Mouse (Mus musculus): ENCODE data around the gene Tnfaip8l1. TPM values are rescaled to one million over a fixed set of nuclear protein-coding genes. Genes with fewer than 3 reads are reported as not detected.

Gene Tnfaip8l1
- 0.72 and 2.1 TPM in 2 replicates for polyA plus RNA-seq (2011; ENCODE audit: insufficient read length, low read depth, missing spikeins)

- no peak within 1 kb of the TSS for H3K27ac ChIP-seq (ENCODE audit: insufficient read depth, low read length)
- TF ChIP-seq POLR2A (IDR thresholded peaks at IDR 0.05; ENCODE audit: low read depth, low read length), result peak; percentile 56
- TF ChIP-seq CTCF (IDR thresholded peaks at IDR 0.05; ENCODE audit: borderline replicate concordance, insufficient read depth, low read length), result no peak
- no peaks in the 10 kb centered on the region for H3K4me1 ChIP-seq (ENCODE audit: control insufficient read depth, insufficient read depth, low read length)
- H3K4me3 ChIP-seq (ENCODE audit: insufficient read depth, low read length), result peak within 1 kb of the TSS; percentile 29
These were observed at the start of gene Tnfaip8l1 for GRCm38 (mm10) chr17:56162231-56162774. Gene Tnfaip8l1 (plus strand): TSS chr17:56162477.

DNA sequence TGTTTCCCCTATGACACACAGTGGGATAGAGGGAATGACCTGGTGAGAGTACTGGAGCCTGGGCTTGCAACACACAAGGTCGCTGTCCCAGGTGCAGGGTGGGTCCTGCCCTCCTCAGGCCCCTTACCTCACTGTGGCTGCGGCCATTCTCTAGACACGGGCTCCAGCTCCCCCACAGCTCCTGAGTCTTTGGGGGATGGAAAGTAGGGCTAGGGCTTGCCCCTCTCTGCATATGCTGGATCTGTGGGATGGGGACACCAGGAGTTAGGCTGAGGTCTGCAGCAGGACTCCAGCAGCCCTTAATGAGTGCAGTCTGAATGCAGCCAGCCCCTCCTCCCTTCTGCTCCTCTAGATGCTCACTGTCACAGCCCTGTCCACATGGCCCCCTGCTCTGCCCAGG is 49.5 kb upstream of the Tnfaip8l1 start:
- Histone ChIP-seq H3K4me1 (ENCODE audit: control insufficient read depth, insufficient read depth, low read length) (no peaks in the 10 kb centered on the region), H3K4me3 (ENCODE audit: insufficient read depth, low read length) (no peak overlapping the region), H3K27ac (ENCODE audit: insufficient read depth, low read length) (no peak overlapping the region)
- TF ChIP-seq POLR2A (IDR thresholded peaks at IDR 0.05; ENCODE audit: low read depth, low read length) (no peak), CTCF (IDR thresholded peaks at IDR 0.05; ENCODE audit: borderline replicate concordance, insufficient read depth, low read length) (no peak)

DNA sequence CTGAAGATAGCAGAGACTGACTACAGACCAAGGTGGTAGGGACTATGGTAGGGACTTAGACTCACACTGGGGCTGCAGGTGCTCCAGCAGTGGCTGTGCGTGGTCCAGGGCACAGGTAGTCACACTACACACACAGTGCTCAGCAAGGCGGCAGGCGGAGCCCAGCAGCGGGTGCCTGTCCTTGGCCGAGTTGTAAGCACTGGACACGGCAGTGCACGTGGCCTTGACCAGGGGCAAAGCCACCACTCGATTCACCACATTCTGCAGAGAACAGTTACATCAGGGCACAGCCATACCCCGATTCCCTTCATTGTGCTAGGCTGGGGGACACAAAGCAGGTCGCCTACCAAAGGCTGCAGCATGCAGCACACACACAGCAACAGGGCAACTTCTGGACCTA is 46.1 kb upstream of the Tnfaip8l1 start:
- Histone ChIP-seq H3K4me1 (ENCODE audit: control insufficient read depth, insufficient read depth, low read length) (no peaks in the 10 kb centered on the region), H3K27ac (ENCODE audit: insufficient read depth, low read length) (no peak overlapping the region), H3K4me3 (ENCODE audit: insufficient read depth, low read length) (no peak overlapping the region)
- TF ChIP-seq CTCF (IDR thresholded peaks at IDR 0.05; ENCODE audit: borderline replicate concordance, insufficient read depth, low read length) (no peak), POLR2A (IDR thresholded peaks at IDR 0.05; ENCODE audit: low read depth, low read length) (no peak)

DNA sequence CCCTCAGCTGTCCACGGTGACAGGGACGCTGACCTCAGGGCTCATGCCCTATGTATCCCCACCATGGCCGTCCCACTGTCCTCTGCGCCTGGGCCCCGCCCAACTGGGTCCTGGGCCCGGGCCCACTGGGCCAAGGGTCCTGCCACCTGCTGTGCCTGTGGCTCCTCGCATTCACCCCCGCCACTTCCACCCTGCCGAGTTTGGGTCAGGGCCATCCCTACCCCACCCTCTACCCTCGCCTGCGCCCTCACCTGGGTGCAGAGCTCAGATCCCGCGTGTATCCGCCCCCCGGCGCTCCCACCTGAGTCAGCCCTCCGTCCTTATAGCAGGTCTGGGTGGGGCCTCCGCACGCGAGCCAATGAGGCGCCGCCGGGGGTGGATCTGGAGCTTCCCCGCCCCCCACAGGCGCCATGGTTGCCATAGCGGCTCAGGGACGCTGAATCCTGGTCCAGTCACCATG is 45.0 kb upstream of the Tnfaip8l1 start, which contains the start of gene Plin5:
Gene Plin5 (minus strand): TSS at position 346 of the 460 bp plus-strand sequence.
- no peaks in the 10 kb centered on the region for H3K4me1 ChIP-seq (ENCODE audit: control insufficient read depth, insufficient read depth, low read length)
- no peak within 1 kb of the TSS for H3K27ac ChIP-seq (ENCODE audit: insufficient read depth, low read length)
- H3K4me3 ChIP-seq (ENCODE audit: insufficient read depth, low read length), result no peak within 1 kb of the TSS
- no peak for TF ChIP-seq CTCF (IDR thresholded peaks at IDR 0.05; ENCODE audit: borderline replicate concordance, insufficient read depth, low read length)
- TF ChIP-seq POLR2A (IDR thresholded peaks at IDR 0.05; ENCODE audit: low read depth, low read length), result no peak

DNA sequence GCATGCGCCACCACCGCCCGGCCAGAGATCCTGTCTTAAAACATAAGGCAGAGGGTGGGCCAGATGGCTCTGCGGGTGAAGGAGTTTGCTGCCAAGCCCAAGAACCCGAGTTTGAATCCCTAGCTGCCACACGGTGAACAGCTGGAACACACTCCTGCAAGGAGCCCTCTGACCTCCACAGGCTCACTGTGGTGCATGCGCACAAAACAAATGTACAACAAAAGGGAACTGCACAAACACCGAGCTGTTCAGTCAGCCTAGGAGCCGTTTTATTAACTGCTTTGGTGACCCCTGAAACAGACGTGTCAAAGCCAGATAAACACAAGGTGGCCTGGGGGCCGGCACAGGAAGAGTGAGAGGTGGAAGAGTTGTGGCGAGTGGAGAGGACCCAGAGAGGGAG is 42.8 kb upstream of the Tnfaip8l1 start:
- Histone ChIP-seq H3K4me1 (ENCODE audit: control insufficient read depth, insufficient read depth, low read length) (no peaks in the 10 kb centered on the region), H3K27ac (ENCODE audit: insufficient read depth, low read length) (no peak overlapping the region), H3K4me3 (ENCODE audit: insufficient read depth, low read length) (no peak overlapping the region)
- no peak for TF ChIP-seq POLR2A (IDR thresholded peaks at IDR 0.05; ENCODE audit: low read depth, low read length)
- TF ChIP-seq CTCF (IDR thresholded peaks at IDR 0.05; ENCODE audit: borderline replicate concordance, insufficient read depth, low read length), result no peak

- no peak for TF ChIP-seq CTCF (IDR thresholded peaks at IDR 0.05; ENCODE audit: borderline replicate concordance, insufficient read depth, low read length)
- no peak for TF ChIP-seq POLR2A (IDR thresholded peaks at IDR 0.05; ENCODE audit: low read depth, low read length)
- no peak overlapping the region for H3K4me3 ChIP-seq (ENCODE audit: insufficient read depth, low read length)
- H3K27ac ChIP-seq (ENCODE audit: insufficient read depth, low read length), result no peak overlapping the region
- no peaks in the 10 kb centered on the region for H3K4me1 ChIP-seq (ENCODE audit: control insufficient read depth, insufficient read depth, low read length)
These were observed 42.0 kb upstream of the Tnfaip8l1 start for GRCm38 (mm10) chr17:56119981-56120880.

DNA sequence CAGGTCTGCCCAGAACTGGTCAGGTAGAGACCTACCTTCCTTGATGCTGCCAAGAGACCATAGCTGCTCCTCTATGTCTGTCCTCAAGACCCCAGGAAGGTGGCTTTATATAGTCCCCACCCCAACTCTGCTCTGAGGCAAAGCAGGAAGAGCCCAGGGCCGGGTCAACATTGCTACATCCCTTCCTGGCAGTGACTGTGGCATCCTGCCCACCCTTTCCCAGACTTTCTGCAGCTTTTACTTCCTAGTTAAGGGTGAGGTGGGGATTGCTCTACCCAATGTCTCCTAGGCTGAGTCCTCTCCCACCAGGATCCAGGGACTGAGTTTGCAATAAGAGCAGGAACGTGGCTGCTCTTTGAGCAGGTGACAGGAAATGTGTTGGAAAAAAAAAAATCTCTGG is 40.5 kb upstream of the Tnfaip8l1 start, which contains the start of gene Lrg1:
Gene Lrg1 (minus strand): TSS at position 176 of the 400 bp plus-strand sequence.
- Histone ChIP-seq H3K4me1 (ENCODE audit: control insufficient read depth, insufficient read depth, low read length) (no peaks in the 10 kb centered on the region), H3K4me3 (ENCODE audit: insufficient read depth, low read length) (no peak within 1 kb of the TSS), H3K27ac (ENCODE audit: insufficient read depth, low read length) (no peak within 1 kb of the TSS)
- no peak for TF ChIP-seq POLR2A (IDR thresholded peaks at IDR 0.05; ENCODE audit: low read depth, low read length)
- TF ChIP-seq CTCF (IDR thresholded peaks at IDR 0.05; ENCODE audit: borderline replicate concordance, insufficient read depth, low read length), result no peak

GRCm38 (mm10) chr17:56123161-56123560 is 39.1 kb upstream of the Tnfaip8l1 start:
- no peak overlapping the region for H3K27ac ChIP-seq (ENCODE audit: insufficient read depth, low read length)
- H3K4me1 ChIP-seq (ENCODE audit: control insufficient read depth, insufficient read depth, low read length), result no peaks in the 10 kb centered on the region
- TF ChIP-seq POLR2A (IDR thresholded peaks at IDR 0.05; ENCODE audit: low read depth, low read length) (no peak), CTCF (IDR thresholded peaks at IDR 0.05; ENCODE audit: borderline replicate concordance, insufficient read depth, low read length) (no peak)
- no peak overlapping the region for H3K4me3 ChIP-seq (ENCODE audit: insufficient read depth, low read length)

- Histone ChIP-seq H3K4me3 (ENCODE audit: insufficient read depth, low read length) (no peak overlapping the region), H3K27ac (ENCODE audit: insufficient read depth, low read length) (no peak overlapping the region), H3K4me1 (ENCODE audit: control insufficient read depth, insufficient read depth, low read length) (no peaks in the 10 kb centered on the region)
- TF ChIP-seq POLR2A (IDR thresholded peaks at IDR 0.05; ENCODE audit: low read depth, low read length) (no peak), CTCF (IDR thresholded peaks at IDR 0.05; ENCODE audit: borderline replicate concordance, insufficient read depth, low read length) (no peak)
These were observed 38.5 kb upstream of the Tnfaip8l1 start for GRCm38 (mm10) chr17:56123681-56124340.

Data from embryonic fibroblast, embryonic 13.5 days (primary cell).